Mouse (Mus musculus): ENCODE data around the gene Ift57. TPM values are rescaled to one million over a fixed set of nuclear protein-coding genes. Genes with fewer than 3 reads are reported as not detected.

Gene Ift57
- polyA plus RNA-seq, 1 experiment, result 0.97 TPM

Other genes with a start within 250 kb of the Ift57 start
- gene Cd47, start 101.3 kb downstream of the Ift57 start, polyA plus RNA-seq (2012; rRNA removed), result 57.3 and 60.1 TPM in 2 replicates

All from large intestine, adult 2 months (tissue).